Mouse (Mus musculus): ENCODE results near the gene Grik1.

The Grik1 gene

DNA sequence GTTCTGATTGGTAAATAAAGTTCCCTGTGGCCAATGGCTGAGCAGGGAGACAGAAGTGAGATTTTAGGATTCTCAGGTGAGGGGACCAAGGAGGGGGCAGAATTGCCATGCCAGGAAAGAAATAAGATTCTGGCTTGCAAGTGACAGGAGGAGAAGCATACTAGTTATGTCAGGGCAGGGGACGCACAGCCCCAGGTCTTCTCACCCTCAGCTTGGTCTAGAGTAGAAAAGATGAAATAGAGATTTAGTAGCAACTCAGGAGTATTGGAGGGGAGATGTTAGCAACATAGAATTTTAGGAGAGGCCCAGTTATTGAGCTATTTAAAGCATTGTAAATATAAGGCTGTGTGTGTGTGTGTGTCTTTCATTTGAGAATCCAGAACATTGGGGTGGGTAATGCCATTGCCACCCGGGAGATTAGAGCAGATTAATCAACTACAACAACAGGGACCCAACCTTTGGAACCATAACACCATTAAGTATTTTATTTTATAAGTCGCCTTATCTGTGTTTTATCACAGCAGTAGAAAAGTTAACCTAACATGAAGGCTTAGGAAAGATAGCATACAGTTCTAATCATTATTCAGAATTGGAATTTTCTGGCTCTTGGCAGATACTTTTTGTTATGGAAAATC, 436.5 kb downstream of the Grik1 start:
- no peaks in the 10 kb centered on the region for H3K9me3 ChIP-seq (ENCODE audit: low read length)
- no peaks in the 10 kb centered on the region for H3K4me1 ChIP-seq (replicated peaks; ENCODE audit: low read depth, low read length)

DNA sequence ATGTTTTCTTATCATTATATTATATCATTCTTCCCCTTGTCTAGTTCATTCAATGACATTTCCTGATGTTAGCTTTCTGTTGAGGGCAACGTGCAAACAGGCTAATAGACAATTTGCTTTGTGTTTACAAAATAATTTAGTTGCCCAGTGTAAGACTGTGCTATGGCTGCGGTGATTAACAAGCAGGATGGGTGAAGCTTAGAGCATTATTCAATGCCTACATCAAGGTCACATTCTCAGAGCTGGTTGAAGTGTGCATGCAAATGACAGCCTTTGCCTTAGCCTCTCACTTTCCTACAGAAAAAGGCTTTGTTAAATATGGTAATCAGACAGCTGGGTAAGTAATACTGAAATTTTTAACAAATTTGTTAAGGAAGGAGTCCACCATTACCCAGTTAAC, 438.5 kb downstream of the Grik1 start:
- H3K4me1 ChIP-seq (replicated peaks; ENCODE audit: low read depth, low read length) = no peaks in the 10 kb centered on the region
- H3K4me3 ChIP-seq (replicated peaks; ENCODE audit: low read length) = no peak overlapping the region
- no peaks in the 10 kb centered on the region for H3K36me3 ChIP-seq (ENCODE audit: insufficient read depth, low read length)
- H3K27me3 ChIP-seq (ENCODE audit: insufficient read depth, low read length) = no peaks in the 10 kb centered on the region
- no peaks in the 10 kb centered on the region for H3K9me3 ChIP-seq (ENCODE audit: low read length)
- no peak for TF ChIP-seq POU5F1 (IDR thresholded peaks at IDR 0.05; ENCODE audit: borderline replicate concordance, low read length)
- no peak for TF ChIP-seq CTCF (conservative IDR thresholded peaks at IDR 0.05; ENCODE audit: low read length)
- no peak for TF ChIP-seq NANOG (IDR thresholded peaks at IDR 0.05; ENCODE audit: borderline replicate concordance, low read length)

More for the DNA sequence above, 436.5 kb downstream of the Grik1 start:
- no peaks in the 10 kb centered on the region for H3K27me3 ChIP-seq (ENCODE audit: insufficient read depth, low read length)
- H3K4me3 ChIP-seq (replicated peaks; ENCODE audit: low read length) = no peak overlapping the region
- H3K36me3 ChIP-seq (ENCODE audit: insufficient read depth, low read length) = no peaks in the 10 kb centered on the region
- no peak for TF ChIP-seq NANOG (IDR thresholded peaks at IDR 0.05; ENCODE audit: borderline replicate concordance, low read length)
- no peak for TF ChIP-seq CTCF (conservative IDR thresholded peaks at IDR 0.05; ENCODE audit: low read length)
- TF ChIP-seq POU5F1 (IDR thresholded peaks at IDR 0.05; ENCODE audit: borderline replicate concordance, low read length) = no peak

DNA sequence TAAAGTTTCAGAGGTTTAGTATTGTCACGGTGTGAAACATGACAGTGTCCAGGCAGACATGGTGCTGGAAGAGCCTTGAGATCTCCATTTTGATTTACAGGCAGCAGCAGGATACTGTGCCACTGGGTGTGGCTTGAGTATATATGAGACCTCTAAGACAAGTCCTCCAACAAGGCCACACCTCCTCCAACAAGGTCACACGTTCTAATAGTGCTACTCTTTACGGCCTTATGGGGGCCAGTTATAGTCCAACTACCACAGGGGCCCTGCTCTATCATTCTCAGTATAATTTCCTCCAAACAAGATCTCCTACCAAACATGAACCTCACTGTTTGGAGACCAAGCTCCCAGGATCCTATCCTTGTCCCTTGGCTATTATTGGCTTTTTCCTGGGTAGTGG, 441.3 kb downstream of the Grik1 start:
- Histone ChIP-seq H3K27me3 (ENCODE audit: insufficient read depth, low read length) (no peaks in the 10 kb centered on the region), H3K9me3 (ENCODE audit: low read length) (no peaks in the 10 kb centered on the region), H3K4me3 (replicated peaks; ENCODE audit: low read length) (no peak overlapping the region), H3K4me1 (replicated peaks; ENCODE audit: low read depth, low read length) (no peaks in the 10 kb centered on the region), H3K36me3 (ENCODE audit: insufficient read depth, low read length) (no peaks in the 10 kb centered on the region)
- TF ChIP-seq POU5F1 (IDR thresholded peaks at IDR 0.05; ENCODE audit: borderline replicate concordance, low read length) (no peak), CTCF (conservative IDR thresholded peaks at IDR 0.05; ENCODE audit: low read length) (no peak), NANOG (IDR thresholded peaks at IDR 0.05; ENCODE audit: borderline replicate concordance, low read length) (no peak)
